Mouse (Mus musculus) skeletal muscle tissue, adult 2 months (tissue): ENCODE measurements at regions not wholly inside any gene's neighbourhood (a gene's known extent, or its start where the extent isn't known, plus 50 kb on each side); places are given as distances from the start of the nearest gene placed in this dataset.
A peak's percentile ranks its signal among the peaks of the same experiment; 100 is the strongest.

Experiments
- DNase-seq: peaks from one replicate; pipeline ENCODE4 v3.0.0-alpha.2; 2012; ENCODE audit warnings: low read depth, low spot score

DNA sequence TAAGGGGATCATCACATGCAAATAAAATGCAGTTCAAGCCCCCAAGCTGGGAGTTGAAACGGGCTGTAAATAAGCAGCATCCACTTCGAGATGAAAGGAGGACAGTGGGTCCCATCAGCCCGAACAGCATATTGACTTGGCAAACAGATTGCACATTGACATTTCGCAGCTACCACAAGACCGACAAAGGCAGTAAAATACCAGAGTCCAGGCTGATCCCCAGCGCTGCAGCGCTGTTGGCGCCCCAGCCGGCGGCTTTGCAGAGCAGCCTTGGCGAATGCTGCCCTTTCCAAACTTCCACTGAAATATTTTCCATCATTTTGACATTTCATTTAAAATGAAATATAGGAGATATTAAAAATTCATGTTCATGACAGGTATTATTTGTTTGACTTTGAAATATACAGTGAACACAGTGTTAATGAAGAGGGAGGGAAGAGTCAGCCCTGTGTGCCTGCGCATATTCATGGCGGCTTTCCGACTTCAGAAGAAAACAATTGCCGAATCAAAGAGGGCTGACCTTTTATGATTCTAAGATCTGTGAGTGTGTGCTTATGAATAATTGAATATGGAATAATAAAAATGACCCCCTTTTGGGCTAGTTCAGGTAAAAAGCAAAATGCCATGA is 98.4 kb downstream of the Sqor start:
- DNase-seq, result no peak

DNA sequence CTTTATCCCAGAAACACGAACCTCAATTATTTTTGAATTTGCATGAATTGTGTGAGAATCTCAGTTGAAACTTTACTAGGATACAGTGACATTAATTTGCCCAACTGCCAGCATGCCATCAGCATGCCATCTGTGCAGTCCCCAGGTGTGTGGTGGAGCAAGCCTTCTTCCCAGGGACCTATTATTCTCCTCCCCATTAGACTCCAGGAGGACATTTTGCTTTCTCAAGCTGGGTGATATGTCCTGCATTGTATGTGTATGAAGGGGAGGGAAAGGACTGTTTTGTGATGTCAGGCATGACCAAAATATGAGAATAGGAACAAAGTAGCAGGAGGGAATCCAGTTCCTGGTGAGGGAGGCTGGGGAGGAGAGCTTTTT is 98.9 kb downstream of the Sqor start:
- no peak for DNase-seq

DNA sequence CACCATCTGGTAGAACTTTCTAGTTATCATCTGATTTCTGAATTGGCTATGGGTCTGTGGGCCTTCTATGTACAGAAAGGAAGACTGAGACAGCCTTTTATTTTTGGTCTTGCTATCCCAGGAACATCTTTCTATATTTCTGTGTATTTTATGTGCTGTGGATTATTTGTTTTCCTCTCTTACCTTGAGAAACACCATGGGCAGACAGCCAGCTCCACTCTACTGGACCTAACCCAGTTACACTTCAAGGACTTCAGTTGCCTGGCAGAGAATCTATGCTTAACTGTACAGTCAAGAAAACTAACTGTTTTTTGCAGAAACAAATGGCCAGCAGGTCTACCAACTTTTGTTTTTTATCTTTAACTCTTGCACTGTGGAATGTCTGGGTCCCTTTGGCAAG is 122.1 kb downstream of the Sqor start:
- no peak for DNase-seq

DNA sequence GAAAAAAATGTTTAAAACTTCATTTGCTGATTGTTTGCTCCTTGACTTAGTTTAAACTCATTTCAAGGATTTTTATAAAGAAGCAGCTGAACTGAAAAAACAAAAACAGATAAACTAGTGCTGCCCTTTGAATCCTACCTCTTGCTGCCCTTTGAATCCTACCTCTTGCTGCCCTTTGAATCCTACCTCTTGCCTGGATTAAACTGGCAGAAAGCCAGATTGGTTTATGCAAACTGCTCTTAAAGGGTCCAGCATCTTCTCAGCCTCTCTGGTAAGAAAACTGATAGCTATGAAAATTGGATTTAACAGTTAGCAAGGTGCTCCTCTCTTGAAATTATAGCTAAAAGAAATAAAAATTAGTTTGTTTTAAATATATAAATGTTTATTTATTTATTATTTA is 122.5 kb downstream of the Sqor start:
- no peak for DNase-seq

DNA sequence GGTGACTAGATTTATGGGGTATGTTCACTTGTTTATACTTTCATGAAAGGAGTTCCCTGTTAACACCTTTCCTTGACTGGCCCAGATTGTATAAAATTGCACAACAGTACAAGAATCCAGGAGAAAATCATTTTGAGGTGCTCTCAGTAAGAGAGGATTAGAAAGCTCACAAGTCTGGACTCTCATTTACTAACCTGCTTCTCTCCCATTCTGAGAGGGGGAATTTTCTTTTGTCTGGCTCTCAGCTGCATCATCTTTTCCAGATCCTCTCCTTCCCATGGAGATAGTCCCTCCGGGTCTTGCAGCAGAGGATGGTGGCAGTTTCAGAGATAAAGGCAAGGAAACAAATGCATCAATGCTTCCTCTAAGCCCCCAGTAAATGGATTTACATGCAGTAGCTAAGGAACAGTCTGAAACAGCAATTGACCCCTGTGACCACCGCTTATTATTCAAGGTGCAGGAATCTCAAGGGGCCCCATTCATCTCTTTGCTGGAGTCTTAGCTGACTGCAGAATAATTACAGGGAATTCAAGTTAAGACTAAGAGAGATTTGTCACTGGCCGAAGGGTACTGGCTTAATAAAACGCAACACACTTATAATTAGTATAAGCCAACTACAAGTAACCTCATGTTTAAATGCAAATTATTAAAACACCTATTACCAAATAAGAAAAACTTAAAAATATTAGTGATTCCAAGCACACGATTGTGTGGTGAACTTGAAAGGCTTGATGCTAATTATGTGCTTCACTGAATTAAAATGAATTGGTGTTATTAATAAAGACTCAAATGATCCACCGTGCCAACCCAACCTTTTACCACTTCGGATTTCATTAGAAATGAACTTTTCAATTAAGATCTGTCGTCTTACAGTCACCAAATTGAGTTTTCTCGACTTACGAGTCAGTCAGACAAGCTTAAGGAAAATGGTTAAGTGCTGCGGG is 140.4 kb downstream of the Sqor start:
- no peak for DNase-seq

DNA sequence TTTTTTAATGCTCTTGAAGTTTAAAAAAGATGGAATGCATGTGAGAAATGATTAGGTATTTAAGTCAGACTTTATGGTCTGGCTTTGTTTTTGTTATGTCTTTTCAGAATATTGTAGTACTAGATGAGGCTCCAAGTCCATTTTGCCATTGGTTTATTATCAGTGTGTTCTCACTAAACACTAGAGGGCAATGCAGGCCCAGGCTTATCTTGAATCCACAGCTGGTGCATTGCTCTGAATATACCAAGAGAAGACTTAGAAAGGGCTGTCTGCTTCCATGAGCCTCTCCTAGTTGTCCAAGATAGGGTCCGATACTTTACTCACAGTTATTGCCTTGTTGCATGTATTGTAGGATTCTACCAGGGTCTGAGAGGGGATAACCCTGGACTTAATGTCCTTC is 151.7 kb downstream of the Sqor start:
- no peak for DNase-seq

DNA sequence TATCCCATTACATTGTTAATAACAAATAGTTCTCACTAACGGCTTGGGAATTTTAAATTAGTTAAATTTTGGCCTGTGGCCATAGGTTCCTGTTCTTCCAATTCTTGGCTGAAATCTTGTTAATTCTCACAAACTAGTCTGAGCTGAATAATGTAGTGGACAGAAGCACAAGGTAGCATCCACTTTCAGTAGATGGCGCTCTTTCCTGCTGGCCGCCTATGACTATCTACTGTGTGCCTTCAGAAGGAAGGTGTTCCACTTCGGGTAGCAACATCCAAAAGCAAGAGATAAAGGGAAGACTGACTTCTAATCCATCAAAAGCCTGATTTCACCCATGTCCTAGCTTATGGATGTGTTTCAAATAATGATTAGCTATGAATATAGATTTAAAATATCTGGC is 172.9 kb downstream of the Sqor start:
- no peak for DNase-seq

DNA sequence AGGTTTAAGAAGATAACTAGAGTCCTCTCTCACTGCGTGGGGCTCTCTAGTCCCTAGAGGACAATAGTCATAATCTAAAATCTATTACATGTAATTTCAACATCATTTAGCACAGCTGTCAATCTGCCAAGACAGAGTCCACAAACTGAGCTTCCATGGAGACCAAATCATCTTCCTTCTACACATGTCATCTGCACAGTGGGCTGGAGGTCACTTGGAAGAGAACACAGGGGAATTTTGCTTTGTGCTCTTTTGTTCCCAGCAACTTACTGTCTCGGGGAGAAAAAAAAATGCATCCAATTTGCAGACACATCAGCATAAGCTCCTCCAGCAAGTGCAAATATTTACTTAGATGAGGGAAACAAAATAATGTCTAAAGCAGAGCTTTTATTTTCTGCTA is 179.8 kb downstream of the Sqor start:
- DNase-seq, result peak; percentile 7

DNA sequence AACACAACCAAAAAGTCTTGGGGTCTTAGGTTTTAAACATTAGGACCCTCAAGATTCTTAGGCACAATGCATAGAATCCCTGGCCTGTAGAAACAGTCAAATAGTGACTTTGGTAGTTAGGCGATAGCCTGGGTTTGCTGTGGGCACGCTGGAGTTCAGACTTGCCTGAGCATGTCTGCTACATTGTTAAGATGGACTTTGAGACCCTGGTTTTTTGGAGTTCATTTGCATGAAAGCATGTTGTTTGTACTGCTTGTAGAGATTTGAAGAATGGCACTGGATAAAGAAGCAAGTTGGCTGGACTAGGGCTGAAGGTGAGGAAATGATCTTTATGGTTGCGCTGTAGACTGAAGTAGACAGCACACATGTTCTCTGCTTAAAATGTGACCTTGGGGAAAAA is 180.9 kb downstream of the Sqor start:
- DNase-seq, result no peak

DNA sequence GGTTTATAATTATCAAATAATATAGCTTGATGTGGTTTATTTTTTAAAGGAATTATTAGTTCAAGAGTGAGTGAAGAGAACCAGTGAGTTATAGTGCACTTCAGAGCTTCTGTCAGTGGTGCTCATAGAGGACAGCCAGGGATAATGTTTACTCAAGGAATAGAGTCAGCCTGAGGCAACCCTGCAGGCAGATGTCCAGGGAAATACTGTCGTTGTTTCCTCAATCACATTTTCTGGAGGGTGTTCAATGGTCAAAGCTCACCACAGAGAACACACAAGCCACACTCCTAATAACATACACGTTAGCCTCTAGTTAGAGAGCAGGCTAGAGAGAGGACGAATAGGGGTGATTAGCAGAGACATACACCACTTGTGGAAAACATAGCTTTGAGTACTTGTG is 184.0 kb downstream of the Sqor start:
- no peak for DNase-seq

DNA sequence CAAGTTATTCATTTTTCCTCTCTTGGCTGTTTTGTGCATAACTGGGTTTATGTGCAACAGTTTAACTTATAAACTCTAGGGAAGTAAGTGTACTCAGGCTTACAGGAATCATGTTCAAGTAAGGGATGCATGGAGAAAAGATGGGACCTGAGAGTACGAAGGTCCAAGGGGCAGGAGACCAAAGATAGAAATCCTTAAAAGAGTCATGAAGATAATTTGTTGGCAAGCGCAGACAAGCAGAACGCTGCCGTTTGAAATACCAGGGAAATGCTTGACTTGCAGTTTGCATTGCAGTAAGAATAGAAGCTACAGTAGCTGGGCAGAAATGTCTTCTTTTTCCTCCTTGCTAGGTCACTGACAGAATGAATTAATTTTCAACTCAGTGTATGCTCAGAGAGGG is 196.7 kb downstream of the Sqor start:
- DNase-seq, result no peak

DNA sequence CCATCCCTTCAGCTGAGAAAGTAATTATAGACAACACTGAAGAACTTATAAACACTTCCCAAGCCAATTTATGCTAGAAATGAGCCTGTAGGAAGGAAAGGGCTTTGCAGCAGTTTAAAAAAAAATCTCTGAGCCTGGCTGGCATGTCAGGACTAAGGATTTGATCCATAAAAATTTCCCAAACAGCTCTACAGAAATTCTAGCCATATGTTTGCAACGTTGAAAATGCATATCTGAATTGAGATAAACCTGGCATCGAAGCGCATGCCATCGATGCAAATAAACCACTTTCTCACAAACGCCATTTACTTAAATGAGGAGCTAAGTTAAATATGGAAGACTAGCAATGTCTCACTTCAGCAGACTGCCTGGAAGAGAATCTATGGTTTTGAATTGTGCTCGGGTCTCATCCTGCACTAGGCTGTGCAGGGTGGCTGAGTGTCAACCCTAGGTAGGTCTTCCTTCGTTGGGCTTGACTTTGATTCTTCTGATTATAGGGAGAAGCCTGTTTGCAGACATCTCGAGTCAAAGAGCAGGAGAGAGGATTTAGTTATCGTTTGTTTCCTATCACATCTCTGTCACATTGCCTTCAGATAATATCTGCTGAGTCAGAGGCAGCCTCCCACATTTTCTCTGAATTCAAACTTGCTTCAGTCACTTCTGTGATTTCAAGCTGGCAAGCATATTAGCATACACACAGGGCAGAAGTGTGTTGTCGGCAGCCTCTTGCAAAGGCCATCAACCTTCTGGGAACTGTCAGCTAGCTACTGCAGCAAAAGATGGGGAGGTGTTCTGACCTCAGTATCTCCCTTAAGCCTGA is 204.0 kb downstream of the Sqor start:
- DNase-seq, result no peak
